Mouse (Mus musculus) adrenal gland, adult 18-20 months (tissue): ENCODE results near the gene Cd9. TPM values are rescaled to one million over a fixed set of nuclear protein-coding genes. Genes with fewer than 3 reads are reported as not detected.
"Not testable (repeated sequence)": the region's sequence is repeated elsewhere in the genome, so short reads cannot be mapped to it uniquely, and the experiment has no call there.

Experiments
- DNase-seq, 2 experiments: peaks; one replicate each; pipeline ENCODE4 v3.0.0; 2021 to 2022; ENCODE audit warnings: low spot score in 2 of 2
- total RNA-seq, 2 experiments: library from RNA; stranded (reverse); gene quantifications; 1 replicate in 1 of 2; 2 replicates in 1 of 2; pipeline ENCODE4 v1.2.3; 2021

Gene Cd9
- total RNA-seq, 2 experiments from 2014 or later = 90.1 to 131 TPM

GRCm38 (mm10) chr6:125504622-125505355 lies 10.2 kb upstream of the Cd9 start:
- no peak for DNase-seq

GRCm38 (mm10) chr6:125503186-125503802 lies 8.7 kb upstream of the Cd9 start:
- DNase-seq = no peak

- no peak for DNase-seq
These were observed 3.5 kb upstream of the Cd9 start for GRCm38 (mm10) chr6:125498062-125498461.

GRCm38 (mm10) chr6:125496417-125496816 lies 1.8 kb upstream of the Cd9 start:
- DNase-seq = no peak

- no peak for DNase-seq
These were observed 770 bp upstream of the Cd9 start for GRCm38 (mm10) chr6:125495361-125495760.

- no peak for DNase-seq
These were observed 1.4 kb downstream of the Cd9 start for GRCm38 (mm10) chr6:125493147-125493546.

GRCm38 (mm10) chr6:125492664-125493063 lies 1.9 kb downstream of the Cd9 start:
- DNase-seq = no peak

GRCm38 (mm10) chr6:125492033-125492432 lies 2.6 kb downstream of the Cd9 start:
- no peak for DNase-seq

- no peak for DNase-seq
These were observed 3.2 kb downstream of the Cd9 start for GRCm38 (mm10) chr6:125491393-125491792.

- no peak for DNase-seq
These were observed 4.6 kb downstream of the Cd9 start for GRCm38 (mm10) chr6:125489881-125490559.

- DNase-seq = no peak
These were observed 9.0 kb downstream of the Cd9 start for GRCm38 (mm10) chr6:125485589-125485988.

- DNase-seq = no peak
These were observed 9.9 kb downstream of the Cd9 start for GRCm38 (mm10) chr6:125484721-125485120.

- DNase-seq = not testable (repeated sequence)
These were observed 10.3 kb downstream of the Cd9 start for GRCm38 (mm10) chr6:125484313-125484660.

GRCm38 (mm10) chr6:125483515-125484312 lies 10.9 kb downstream of the Cd9 start:
- no peak for DNase-seq

GRCm38 (mm10) chr6:125482427-125482831 lies 12.2 kb downstream of the Cd9 start:
- DNase-seq = no peak

- no peak for DNase-seq
These were observed 12.8 kb downstream of the Cd9 start for GRCm38 (mm10) chr6:125481667-125482390.

GRCm38 (mm10) chr6:125480396-125481361 lies 13.9 kb downstream of the Cd9 start:
- DNase-seq = no peak

- DNase-seq = no peak
These were observed 15.2 kb downstream of the Cd9 start for GRCm38 (mm10) chr6:125479359-125479758.
